Mouse (Mus musculus): Measurements from ENCODE around the gene Cuedc2.

- TF ChIP-seq POLR2A (IDR thresholded peaks at IDR 0.05; ENCODE audit: insufficient read depth, low read depth, low read length) = no peak
- no peak for TF ChIP-seq CTCF (IDR thresholded peaks at IDR 0.05; ENCODE audit: insufficient read depth, low read depth, low read length)
These were observed 6.6 kb downstream of the Cuedc2 start for GRCm38 (mm10) chr19:46331936-46332335.

All from olfactory bulb, adult 2 months (tissue).